Mouse (Mus musculus): ENCODE measurements around the gene Arid5a.

The Arid5a gene

DNA sequence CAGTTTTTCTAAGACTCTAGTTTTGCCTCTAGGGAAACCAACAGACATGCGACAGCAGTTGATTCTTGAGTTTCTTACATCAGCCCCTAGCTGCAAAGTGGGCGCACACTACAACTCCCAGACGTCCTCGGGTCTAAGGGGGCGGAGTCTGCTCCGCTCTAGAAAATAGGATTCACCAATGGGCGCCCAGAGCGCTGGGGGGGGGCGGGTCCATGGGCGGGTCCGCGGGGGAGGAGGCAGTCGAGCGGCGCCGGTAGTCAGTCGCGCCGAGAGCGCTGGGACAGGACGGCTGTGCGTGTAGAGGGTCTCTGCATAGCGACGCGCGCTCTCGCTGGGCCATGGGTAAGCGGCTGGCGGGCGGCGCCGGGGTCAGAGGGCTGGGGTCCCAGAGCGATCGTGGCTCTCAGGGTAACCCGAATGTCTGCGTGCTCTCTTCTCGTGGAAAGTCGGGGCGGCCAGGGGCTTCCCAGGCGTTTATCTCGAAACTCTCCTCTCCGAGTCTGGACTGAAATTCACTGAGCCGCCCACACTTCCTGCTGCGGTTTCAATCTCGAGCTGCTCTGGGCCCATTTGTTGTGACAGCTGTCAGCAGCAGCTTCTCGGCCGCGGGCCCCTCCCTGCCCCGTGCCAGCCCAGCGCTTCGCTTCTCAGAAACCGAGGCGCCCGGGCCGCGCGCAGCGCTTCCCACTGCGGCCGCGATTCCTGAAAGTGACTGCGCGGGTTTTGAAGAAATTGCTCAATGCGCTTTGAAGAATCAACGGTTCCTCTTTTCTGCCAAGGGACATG, at the start of gene Arid5a:
Arid5a (plus strand) TSS at position 239 of the 786 bp plus-strand sequence.
- in situ Hi-C loops (cut with MboI; ENCODE audit: unreplicated experiment in 2 of 2) = loop anchor here in 1 of 2 experiments (5.0 kb wide), 1 partner anchor 45 kb away; no protein-coding TSS in a partner anchor

DNA sequence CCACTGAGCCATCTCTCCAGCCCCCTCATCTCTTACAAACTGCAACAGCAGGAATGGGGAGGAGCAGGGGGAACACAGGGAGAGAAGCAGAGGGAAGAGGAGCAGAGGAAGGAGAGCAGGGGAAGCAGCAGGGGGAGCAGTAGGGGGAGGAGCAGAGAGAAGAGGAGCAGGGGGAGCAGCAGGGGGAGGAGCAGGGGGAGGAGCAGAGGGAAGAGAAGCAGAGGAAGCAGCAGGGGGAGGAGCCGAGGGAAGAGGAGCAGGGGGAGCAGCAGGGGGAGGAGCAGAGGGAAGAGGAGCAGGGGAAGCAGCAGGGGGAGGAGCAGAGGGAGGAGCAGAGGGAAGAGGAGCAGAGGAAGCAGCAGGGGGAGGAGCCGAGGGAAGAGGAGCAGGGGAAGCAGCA, 48.9 kb upstream of the Arid5a start:
- in situ Hi-C loops (cut with MboI; ENCODE audit: unreplicated experiment in 2 of 2) = loop anchor here (10.0 to 25.0 kb wide), 5 partner anchors 421 to 871 kb away; no protein-coding TSS in a partner anchor

DNA sequence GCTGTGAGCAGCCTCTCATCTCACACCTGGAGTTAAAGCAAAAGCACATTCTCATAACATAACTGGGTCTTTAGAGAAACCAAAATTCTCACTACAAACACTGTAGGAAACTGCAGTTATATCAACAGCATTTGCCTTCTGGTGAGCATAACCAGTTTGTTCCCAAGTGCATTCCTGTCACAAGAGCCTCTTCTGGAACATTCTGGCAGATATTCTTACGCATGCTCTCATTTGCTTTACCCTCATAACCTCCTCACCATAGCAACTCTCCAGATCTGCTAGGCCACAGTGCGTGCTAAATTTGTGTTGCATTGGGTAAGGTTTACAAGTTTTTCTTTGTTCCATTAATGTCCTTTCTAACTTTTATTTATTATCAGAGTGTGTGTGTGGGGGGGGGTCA, 48.3 kb upstream of the Arid5a start:
- in situ Hi-C loops (cut with MboI; ENCODE audit: unreplicated experiment in 2 of 2) = loop anchor here (10.0 to 25.0 kb wide), 5 partner anchors 422 to 872 kb away; no protein-coding TSS in a partner anchor

DNA sequence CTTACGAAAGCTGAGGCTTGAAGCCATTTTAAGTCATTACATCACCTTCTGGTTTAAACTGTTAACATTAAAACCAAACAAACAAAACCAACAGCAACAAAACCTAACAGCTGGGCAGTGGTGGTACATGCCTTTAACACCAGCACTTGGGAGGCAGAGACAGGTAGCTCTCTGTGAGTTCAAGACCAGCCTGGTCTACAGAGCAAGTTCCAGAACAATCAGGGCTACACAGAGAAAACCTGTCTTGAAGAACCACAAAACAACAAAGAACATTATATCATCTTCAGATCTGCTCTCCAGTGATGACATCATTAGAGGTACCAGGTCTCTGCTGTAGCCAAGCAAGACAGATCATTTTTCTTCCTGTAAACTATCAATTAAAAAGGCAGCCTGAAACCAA, 47.1 kb upstream of the Arid5a start:
- in situ Hi-C loops (cut with MboI; ENCODE audit: unreplicated experiment in 2 of 2) = loop anchor here (5.0 to 25.0 kb wide), 5 partner anchors 47 to 873 kb away; partner anchors contain the start of gene Arid5a (in 1 of the 2)

DNA sequence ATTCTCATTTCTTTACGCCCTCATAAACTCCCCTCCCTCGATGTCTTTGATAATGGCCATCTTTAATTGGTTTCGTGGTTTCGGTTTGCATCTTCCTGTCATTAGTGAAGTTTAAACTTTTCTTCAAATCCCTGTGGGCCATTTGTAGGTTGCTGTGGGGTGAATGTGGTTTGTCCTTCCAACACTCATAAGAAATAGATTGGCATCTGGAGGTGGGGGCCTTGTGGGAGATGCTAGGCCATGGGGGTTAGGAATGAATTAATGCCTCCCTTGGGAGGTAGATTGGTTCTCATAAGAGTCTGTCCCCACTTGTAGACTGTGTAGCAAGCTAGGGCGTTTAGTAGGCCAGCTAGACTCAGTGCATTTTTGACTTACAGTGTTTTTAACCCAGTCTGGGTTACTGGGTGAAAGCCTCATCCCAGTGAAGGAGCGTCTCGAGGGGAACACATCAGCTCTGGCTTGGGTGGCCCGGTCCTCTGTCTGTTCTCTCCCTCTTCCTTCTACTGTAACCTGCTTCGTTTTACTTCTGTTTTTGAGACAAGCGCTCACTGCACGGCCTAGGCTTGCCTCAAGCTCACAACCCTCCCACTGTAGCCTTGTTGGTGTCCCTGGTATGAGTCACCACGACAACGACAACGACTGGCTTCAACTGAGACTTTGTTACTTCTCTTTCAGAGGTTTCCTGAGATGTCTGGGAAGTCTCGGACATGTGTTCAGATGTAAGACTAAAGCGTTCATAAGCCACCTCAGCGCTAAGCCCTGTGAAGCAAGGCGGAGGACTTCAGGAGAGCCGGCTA, 45.6 kb upstream of the Arid5a start:
- in situ Hi-C loops (cut with MboI; ENCODE audit: unreplicated experiment in 2 of 2) = loop anchor here (5.0 to 25.0 kb wide), 5 partner anchors 45 to 875 kb away; partner anchors contain the start of gene Arid5a (in 1 of the 2)

DNA sequence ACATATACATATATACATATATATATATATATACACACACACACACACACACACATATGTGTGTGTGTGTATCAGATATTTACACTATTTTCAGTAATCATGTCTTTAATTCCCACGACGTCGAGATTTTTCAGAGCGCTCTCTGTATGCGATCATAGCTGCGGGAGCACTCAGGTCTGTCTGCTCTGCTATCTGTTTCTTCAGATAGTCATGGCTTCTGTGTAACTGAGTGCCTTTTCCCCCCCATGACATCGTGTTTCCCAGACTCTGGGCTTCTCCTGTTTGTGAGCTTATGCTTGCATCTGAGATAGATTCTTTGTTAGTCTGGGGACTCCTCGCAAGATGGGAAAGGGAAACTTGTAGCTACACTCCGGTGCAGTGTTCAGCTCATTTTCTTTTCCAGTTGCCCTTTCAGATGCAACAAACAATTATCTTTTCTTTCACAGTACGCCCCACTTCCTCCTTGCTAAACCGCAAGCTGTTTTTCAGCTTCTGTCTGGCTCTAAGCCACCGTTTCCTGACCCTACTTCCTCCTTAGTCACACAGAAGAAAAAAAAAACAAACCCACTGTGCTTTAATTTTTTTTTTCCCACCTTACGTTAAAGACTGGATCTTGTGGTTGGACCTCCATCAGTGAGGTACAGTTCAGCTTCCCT, 43.6 kb upstream of the Arid5a start:
- in situ Hi-C loops (cut with MboI; ENCODE audit: unreplicated experiment in 2 of 2) = loop anchor here (5.0 to 25.0 kb wide), 5 partner anchors 43 to 877 kb away; partner anchors contain the start of gene Arid5a (in 1 of the 2)

DNA sequence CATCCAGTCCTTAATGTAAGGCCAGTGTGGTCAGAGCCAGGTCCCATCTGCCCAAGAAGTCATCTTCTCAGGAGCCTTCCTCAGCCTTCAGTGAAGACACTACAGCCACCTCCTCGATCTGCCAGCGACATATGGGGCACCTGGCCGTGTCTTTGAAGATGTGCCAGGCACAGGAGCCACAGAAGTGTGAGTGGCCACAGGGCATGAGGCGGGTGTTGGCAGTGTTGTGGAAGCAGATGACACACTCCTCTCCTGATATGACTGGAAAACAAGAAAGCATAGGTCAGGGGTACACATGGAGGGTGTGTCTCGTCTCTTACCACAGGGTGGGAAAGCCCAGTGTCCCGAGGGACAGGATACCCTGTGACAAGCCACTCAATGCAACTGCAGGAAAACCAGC, 41.2 kb upstream of the Arid5a start:
- in situ Hi-C loops (cut with MboI; ENCODE audit: unreplicated experiment in 2 of 2) = loop anchor here (10.0 to 25.0 kb wide), 4 partner anchors 191 to 879 kb away; no protein-coding TSS in a partner anchor

DNA sequence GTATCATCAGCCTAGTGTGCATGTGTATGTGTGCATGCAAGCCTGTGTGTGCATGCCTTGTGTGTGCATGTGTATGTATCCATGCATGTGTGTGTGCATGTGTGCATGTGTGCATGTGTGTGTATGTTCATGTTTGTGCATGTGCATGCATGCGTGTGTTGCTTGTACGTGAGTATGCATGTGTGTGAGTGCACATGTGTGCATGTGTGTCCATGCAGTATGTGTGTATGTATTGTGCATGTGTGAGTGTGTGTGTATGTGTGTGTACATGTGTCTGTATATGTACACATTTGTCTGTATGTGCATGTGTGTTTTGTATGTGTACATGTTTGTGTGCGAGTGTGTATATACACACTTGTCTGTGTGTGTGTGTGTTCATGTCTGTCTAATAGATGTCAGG, 39.9 kb upstream of the Arid5a start:
- in situ Hi-C loops (cut with MboI; ENCODE audit: unreplicated experiment in 2 of 2) = loop anchor here (10.0 to 25.0 kb wide), 4 partner anchors 193 to 880 kb away; no protein-coding TSS in a partner anchor

DNA sequence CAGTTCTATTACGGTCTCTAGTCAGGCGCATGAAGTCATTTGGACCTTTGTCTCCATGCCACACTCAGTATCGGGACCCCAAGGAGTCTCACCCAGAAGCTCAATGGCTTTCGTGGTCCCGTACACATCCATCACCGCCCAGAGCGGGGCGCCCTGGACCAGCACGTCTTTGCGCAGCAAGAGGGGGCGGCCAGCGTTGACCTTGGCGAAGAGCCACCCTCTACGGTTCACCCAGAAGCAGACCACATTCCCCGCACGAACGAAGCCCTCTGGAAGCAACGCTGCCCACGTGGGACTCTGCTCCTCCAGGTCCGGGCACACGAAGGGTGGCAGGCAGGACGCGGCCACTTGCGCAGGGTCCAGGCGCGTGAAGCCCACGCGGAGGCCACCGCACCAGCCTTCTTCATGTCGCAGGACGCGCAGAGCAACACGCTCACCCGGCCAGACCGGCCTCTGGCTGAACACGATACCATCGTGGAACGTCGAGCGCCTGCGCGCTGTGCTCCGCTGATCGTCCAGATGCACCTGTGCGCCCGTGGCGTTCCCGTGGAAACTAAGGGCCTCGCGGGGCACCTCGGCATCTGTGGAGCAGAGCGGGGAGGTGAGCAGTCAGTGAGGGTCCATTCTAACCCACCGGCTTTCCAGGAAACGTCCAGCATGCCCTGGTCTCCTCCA, 38.3 kb upstream of the Arid5a start:
- in situ Hi-C loops (cut with MboI; ENCODE audit: unreplicated experiment in 2 of 2) = loop anchor here (10.0 to 25.0 kb wide), 4 partner anchors 194 to 882 kb away; no protein-coding TSS in a partner anchor

DNA sequence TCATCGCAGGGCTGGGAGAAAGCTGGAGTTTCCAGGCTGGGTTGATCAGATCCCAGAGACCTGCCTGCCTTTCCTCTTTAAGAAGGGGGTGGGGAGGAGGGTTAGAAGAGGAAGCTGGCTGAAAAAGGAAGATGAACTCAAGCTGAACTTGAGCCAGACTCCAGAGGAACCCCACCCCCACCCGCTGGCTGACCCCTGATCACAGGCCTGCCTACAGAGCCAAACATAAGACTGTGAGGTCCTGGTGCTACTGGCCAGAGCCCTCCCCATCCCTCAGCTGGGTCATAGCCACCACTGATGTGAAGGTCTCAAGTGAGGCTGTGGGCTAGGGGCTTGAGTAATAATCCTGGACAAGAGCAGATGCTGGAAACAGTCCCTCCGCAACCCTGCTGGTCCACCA, 36.9 kb upstream of the Arid5a start:
- in situ Hi-C loops (cut with MboI; ENCODE audit: unreplicated experiment in 2 of 2) = loop anchor here (10.0 to 25.0 kb wide), 5 partner anchors 56 to 1386 kb away; no protein-coding TSS in a partner anchor

DNA sequence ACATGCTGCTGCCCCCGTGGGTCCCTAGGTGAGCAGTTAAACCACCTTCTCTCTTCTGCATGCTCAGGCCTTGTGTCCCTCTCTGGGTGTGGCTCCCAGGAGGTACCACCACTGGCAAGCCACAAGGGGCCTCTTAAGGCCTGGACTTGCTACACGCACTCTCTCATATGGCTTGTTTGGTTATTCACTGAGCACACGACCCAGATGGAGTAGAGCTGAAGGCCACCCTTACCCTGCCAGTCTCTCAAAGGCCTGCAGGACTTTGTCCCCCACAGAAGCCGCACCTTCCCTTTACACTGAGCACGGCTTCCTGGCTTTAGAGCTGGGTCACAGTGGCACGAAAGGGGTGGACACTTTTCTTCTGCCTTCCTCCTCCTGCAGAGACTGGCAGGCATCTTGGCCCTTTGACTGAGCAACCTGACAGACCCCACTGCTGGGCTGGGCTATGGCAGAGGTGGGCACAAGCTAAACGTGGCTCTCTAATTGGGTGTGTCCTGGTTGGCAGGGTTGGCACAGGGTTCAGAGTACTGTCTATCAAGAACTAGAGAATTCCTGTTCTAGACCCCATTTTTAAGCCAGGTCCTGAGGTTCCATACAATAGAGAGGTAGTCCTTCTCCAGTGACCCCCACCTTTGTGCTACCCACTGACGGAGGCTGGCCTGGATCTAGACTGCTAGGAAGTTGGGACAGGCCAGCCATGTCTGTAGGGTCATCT, 35.9 kb upstream of the Arid5a start:
- in situ Hi-C loops (cut with MboI; ENCODE audit: unreplicated experiment in 2 of 2) = loop anchor here (10.0 to 25.0 kb wide), 5 partner anchors 57 to 1387 kb away; no protein-coding TSS in a partner anchor

DNA sequence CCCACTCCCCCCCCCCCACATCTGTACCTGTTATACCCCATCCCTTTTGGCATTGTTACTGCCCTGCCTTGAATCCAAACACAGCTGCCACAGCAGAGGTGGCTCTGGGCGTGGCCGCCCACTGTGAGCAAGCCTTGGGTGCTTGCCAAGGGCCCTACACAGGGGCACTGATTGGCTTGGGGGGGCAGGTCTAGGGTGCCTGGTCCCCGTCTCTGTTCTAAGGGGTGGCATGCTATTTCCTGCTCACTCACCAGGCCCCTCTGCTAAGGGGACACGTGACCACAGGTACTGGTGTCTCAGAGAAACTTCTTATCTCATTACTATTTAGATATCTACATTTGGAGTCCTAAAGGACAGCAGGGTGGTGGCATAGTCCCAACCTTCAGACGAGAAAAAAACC, 35.0 kb upstream of the Arid5a start:
- in situ Hi-C loops (cut with MboI; ENCODE audit: unreplicated experiment in 2 of 2) = loop anchor here (10.0 to 25.0 kb wide), 5 partner anchors 58 to 1388 kb away; no protein-coding TSS in a partner anchor

DNA sequence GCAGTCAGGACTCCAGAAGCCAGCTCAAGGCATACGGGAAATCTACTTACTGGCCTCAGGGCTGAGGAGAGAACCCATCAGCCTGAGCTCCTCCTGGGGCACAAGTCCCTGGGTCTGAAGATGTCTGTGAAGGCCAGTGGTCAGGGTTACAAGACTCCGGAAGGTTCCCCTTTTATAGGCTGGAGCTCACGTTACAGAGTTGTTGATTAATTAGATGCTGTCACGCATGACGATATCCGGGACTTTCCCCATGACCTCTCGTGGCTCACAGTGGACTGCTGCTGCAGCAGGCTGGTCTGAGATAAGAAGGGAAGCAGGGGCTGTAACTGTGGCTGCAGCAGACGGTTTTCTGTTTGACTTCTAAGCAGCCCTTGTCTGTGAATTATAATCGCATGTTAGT, 34.2 kb upstream of the Arid5a start:
- in situ Hi-C loops (cut with MboI; ENCODE audit: unreplicated experiment in 2 of 2) = loop anchor here (10.0 to 25.0 kb wide), 5 partner anchors 58 to 1388 kb away; no protein-coding TSS in a partner anchor

DNA sequence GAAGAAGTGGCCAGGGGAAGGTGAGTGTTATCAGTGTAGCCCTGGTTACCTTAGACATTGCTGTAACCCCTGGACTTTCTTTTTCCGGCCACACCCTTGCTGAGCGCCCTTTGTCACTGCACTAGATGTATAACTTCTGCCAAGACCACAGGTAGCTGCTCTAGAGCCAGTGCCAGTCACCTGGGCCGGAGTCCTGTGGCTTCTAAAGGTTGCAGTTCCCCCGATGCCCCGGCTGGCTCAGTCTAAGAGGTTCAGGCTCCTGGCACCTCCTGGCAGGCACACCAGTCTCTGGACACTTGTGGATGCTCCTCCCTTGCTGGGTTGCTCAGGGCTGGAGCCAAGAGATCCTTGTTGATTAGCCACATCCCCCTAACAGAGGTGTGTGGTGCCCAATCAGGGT, 33.1 kb upstream of the Arid5a start, which contains the start of gene Neurl3:
Neurl3 (minus strand) TSS at position 225 of the 400 bp plus-strand sequence.
- in situ Hi-C loops (cut with MboI; ENCODE audit: unreplicated experiment in 2 of 2) = loop anchor here (10.0 to 25.0 kb wide), 5 partner anchors 60 to 1390 kb away; no protein-coding TSS in a partner anchor

DNA sequence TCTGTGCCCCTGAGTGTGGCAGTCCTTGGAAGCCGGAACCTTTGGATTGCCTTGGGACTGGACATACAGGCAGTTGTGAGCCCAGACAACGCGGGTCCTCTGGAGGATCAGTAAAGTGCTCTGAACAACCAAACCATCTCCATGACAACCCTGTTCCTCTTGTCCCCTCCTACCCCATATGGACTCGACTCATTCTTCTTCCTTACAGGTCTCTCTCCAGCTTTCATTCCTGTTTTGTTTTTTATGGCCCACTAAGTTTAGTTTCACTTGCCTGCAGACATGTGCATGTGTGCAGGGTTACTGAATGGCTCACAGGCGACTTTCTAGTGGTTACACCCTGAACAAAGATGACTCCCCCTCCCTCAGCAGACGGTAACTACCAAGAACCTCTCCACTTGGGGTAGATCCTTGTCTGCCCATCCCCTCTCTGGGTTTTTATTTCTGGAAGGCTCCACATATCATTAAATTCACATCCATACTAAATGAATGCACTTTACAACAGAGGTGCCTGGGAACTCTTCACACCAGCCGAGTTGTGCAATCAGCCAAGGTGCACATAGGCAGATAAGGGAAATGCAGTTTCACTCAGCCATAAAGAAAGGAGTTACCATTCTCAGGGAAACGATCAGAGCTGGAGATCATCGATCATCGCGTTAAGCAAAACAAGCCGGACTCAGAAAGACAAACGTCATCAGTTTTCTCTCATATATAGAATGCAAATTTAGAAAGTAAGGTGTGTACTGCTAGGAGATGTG, 31.7 kb upstream of the Arid5a start:
- in situ Hi-C loops (cut with MboI; ENCODE audit: unreplicated experiment in 2 of 2) = loop anchor here (5.0 to 25.0 kb wide), 6 partner anchors 36 to 1789 kb away; partner anchors contain the start of gene Prss39 (in 1 of the 2)

DNA sequence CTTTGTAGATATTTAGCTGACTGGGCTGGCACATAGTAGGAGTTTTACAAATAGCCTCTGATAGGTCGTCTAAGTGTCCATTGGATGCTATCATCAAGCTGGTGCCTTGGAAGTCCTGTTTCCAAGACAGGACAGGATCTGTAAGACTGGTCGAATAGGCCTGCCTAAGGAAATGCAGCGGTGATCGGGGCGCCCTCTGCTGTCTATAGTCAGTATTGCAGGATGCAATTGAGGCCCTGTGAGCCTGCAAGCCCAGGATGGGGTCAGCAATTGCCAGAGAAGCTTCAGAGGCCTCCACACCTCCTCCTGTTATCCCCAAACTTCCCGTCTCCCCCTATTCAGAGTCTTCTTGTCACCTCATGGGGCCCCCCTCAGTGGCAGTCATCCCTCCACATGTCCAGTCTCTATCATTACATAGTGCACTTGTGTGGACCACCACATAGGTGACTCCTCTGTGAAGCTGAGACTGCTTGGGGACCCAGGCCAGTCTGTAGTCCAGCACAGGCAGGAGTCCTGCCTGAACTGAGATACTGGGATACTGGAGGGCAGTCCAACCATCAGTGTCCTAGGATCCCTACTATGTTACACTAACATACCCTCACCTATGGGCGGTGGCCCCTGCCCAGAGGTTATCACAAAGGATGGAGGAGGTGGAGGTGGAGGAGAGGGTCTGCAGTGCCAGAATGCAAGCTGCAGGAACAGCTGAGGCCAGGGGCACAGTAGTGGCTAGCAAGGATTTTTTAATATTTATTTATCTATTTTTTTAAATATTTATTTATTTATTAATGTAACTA, 30.1 kb upstream of the Arid5a start:
- in situ Hi-C loops (cut with MboI; ENCODE audit: unreplicated experiment in 2 of 2) = loop anchor here (5.0 to 25.0 kb wide), 6 partner anchors 35 to 1790 kb away; partner anchors contain the start of gene Prss39 (in 1 of the 2)

DNA sequence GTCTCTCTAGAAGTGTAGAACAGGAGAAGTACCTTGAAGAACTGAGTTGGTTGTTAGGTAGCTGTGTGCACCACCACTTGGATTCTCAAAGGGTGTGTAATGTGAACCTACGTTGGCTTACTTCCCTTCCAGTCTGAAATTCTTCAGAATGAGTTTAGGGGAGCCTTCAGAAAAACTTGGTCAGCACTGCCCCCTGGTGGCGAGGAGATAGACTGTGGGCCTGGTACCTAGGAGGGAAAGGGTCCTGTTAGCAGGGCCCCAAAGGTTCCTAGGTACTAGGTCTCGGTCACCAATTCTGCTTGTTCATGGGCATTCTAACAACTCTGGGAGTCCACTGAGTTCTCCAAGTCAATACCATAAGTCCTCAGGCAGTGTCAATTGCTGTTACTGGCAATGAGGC, 28.3 kb upstream of the Arid5a start:
- in situ Hi-C loops (cut with MboI; ENCODE audit: unreplicated experiment in 2 of 2) = loop anchor here (5.0 to 25.0 kb wide), 6 partner anchors 33 to 1792 kb away; partner anchors contain the start of gene Prss39 (in 1 of the 2)

Data from v-Abl transformed pro-B cells (cell line).